Mouse (Mus musculus): ENCODE results near the gene Abcg1. TPM values are rescaled to one million over a fixed set of nuclear protein-coding genes. Genes with fewer than 3 reads are reported as not detected.

The Abcg1 gene
- total and polyA plus RNA-seq, 2 experiments: 3.4 to 5.0 TPM

DNA sequence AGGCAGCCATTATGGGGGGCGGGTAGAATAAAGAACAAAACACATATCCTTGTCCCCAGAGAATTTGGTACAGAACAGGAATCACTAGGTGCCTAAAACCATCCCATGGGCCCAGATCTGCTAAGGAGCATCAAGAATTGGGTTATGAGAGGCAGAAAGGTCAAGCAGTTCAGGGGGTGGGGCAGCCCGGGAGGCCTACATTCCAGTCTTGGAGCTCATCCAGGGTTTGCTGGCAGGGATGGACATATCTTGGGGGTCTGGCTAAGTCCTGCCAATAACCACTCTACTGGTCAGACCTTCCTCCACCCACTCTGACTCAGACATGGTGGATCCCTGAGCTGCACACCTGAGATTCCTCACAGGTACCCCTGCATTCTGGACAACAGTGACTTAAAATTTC lies 37.4 kb upstream of the Abcg1 start:
- TF ChIP-seq CTCF (IDR thresholded peaks at IDR 0.05; ENCODE audit: low read depth, low read length): no peak
- no peak for TF ChIP-seq POLR2A (IDR thresholded peaks at IDR 0.05; ENCODE audit: extremely low read depth, insufficient read depth, low read length)
- Histone ChIP-seq H3K4me1 (ENCODE audit: control insufficient read depth, insufficient read depth, low read length) (no peaks in the 10 kb centered on the region), H3K27me3 (ENCODE audit: control insufficient read depth, insufficient read depth, low read length) (no peaks in the 10 kb centered on the region), H3K36me3 (ENCODE audit: control insufficient read depth, insufficient read depth, low read length) (no peaks in the 10 kb centered on the region), H3K27ac (replicated peaks; ENCODE audit: insufficient read depth, low read depth, low read length) (no peak overlapping the region), H3K9ac (ENCODE audit: low read depth, low read length) (no peak overlapping the region), H3K4me3 (ENCODE audit: insufficient read depth, low read depth, low read length) (no peak overlapping the region), H3K79me2 (ENCODE audit: control insufficient read depth, insufficient read depth, low read length) (no peaks in the 10 kb centered on the region)
- WGBS: 62% methylated on average over 2 of the region's 2 CpGs
- DNase-seq (ENCODE audit: extremely low read depth, low read depth, low spot score): no peak

DNA sequence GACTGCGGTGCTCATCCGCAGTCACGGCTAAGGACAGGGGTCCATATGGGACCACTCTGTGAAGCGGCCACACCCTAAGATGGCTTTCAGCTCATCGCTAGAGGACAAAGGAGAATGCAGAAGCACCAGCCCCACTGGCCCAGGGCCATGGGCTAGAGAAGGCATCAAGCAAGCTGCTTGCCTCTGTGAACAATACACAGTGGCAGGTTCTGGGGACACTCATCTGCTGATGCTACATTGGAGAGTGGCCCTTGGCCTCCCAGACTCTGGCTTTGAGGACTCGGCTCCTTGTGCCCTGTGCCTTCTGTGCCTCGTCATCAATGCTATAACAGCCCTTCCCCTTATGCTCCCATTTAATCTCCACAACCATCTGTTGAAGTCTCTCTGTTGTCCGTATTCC lies 36.2 kb upstream of the Abcg1 start:
- no peaks in the 10 kb centered on the region for H3K79me2 ChIP-seq (ENCODE audit: control insufficient read depth, insufficient read depth, low read length)

DNA sequence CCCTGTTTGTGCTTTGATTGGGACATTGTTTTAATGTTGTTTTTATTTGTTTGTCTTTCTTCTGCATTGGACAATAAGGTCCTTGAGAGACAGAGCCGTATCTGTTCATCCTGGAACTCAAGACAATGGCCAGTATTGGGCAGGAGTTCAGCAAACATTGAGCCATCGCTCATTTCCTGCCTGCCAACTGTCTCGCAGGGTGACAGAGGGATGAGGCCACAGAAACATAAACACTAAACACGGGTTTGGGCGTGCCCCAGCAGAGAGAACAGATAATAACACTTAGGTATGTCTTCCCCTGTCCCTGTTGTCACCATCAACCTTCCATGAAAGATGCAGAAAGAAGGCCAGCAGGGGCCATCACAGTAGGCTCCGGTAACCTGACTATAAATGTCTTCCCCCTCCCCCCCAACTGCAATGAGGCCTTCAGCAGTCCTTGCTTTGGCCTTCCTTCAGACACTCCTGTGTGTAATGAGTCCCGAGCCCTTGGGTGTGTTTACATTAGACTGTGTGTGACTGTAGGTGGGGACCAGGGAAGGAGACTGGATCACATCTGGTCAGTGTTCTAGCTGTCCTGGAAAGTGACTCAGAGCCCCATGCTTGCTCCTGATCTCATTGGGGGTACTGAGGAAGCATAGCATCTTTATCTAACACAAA lies 33.2 kb upstream of the Abcg1 start:
- Histone ChIP-seq H3K27ac (replicated peaks; ENCODE audit: insufficient read depth, low read depth, low read length) (no peak overlapping the region), H3K27me3 (ENCODE audit: control insufficient read depth, insufficient read depth, low read length) (no peaks in the 10 kb centered on the region), H3K79me2 (ENCODE audit: control insufficient read depth, insufficient read depth, low read length) (no peaks in the 10 kb centered on the region), H3K4me1 (ENCODE audit: control insufficient read depth, insufficient read depth, low read length) (no peaks in the 10 kb centered on the region), H3K4me3 (ENCODE audit: insufficient read depth, low read depth, low read length) (no peak overlapping the region), H3K36me3 (ENCODE audit: control insufficient read depth, insufficient read depth, low read length) (no peaks in the 10 kb centered on the region), H3K9ac (ENCODE audit: low read depth, low read length) (no peak overlapping the region)
- WGBS: 61% methylated on average over 7 of the region's 7 CpGs
- no peak for DNase-seq (ENCODE audit: extremely low read depth, low read depth, low spot score)
- TF ChIP-seq POLR2A (IDR thresholded peaks at IDR 0.05; ENCODE audit: extremely low read depth, insufficient read depth, low read length) (no peak), CTCF (IDR thresholded peaks at IDR 0.05; ENCODE audit: low read depth, low read length) (no peak)

More for the DNA sequence above, 36.2 kb upstream of the Abcg1 start:
- DNase-seq (ENCODE audit: extremely low read depth, low read depth, low spot score): no peak
- WGBS: 94% methylated on average over 8 of the region's 8 CpGs
- Histone ChIP-seq H3K27ac (replicated peaks; ENCODE audit: insufficient read depth, low read depth, low read length) (no peak overlapping the region), H3K36me3 (ENCODE audit: control insufficient read depth, insufficient read depth, low read length) (no peaks in the 10 kb centered on the region), H3K9ac (ENCODE audit: low read depth, low read length) (no peak overlapping the region), H3K4me3 (ENCODE audit: insufficient read depth, low read depth, low read length) (no peak overlapping the region), H3K4me1 (ENCODE audit: control insufficient read depth, insufficient read depth, low read length) (no peaks in the 10 kb centered on the region), H3K27me3 (ENCODE audit: control insufficient read depth, insufficient read depth, low read length) (no peaks in the 10 kb centered on the region)
- TF ChIP-seq CTCF (IDR thresholded peaks at IDR 0.05; ENCODE audit: low read depth, low read length) (no peak), POLR2A (IDR thresholded peaks at IDR 0.05; ENCODE audit: extremely low read depth, insufficient read depth, low read length) (no peak)

DNA sequence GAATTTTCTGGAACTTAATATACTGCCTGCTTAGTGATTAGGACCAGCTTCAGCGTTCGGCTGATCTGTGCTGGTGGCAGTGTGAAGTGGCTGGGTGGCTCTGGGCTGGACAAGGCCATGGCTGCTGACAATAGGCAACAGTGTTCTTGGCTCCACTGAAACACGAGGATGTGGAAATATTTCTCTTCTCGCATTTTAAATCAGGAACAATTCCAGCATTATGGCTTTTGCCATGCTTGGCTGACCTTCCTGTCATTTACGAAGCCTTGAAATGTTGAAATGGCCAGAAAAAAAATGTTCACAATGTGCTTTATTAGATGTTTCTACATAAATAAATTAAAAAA lies 32.7 kb upstream of the Abcg1 start:
- no peak overlapping the region for H3K4me3 ChIP-seq (ENCODE audit: insufficient read depth, low read depth, low read length)
- peak; percentile 37 for DNase-seq (ENCODE audit: extremely low read depth, low read depth, low spot score)
- H3K27ac ChIP-seq (replicated peaks; ENCODE audit: insufficient read depth, low read depth, low read length): no peak overlapping the region
- no peaks in the 10 kb centered on the region for H3K79me2 ChIP-seq (ENCODE audit: control insufficient read depth, insufficient read depth, low read length)
- 66% methylated on average over 5 of the region's 5 CpGs for WGBS
- TF ChIP-seq POLR2A (IDR thresholded peaks at IDR 0.05; ENCODE audit: extremely low read depth, insufficient read depth, low read length) (no peak), CTCF (IDR thresholded peaks at IDR 0.05; ENCODE audit: low read depth, low read length) (no peak)
- peaks cover 2% of the 10 kb centered on the region; the same call in 1 of the 2 replicates for H3K4me1 ChIP-seq (ENCODE audit: control insufficient read depth, insufficient read depth, low read length)
- no peak overlapping the region for H3K9ac ChIP-seq (ENCODE audit: low read depth, low read length)
- H3K36me3 ChIP-seq (ENCODE audit: control insufficient read depth, insufficient read depth, low read length): no peaks in the 10 kb centered on the region
- H3K27me3 ChIP-seq (ENCODE audit: control insufficient read depth, insufficient read depth, low read length): no peaks in the 10 kb centered on the region

DNA sequence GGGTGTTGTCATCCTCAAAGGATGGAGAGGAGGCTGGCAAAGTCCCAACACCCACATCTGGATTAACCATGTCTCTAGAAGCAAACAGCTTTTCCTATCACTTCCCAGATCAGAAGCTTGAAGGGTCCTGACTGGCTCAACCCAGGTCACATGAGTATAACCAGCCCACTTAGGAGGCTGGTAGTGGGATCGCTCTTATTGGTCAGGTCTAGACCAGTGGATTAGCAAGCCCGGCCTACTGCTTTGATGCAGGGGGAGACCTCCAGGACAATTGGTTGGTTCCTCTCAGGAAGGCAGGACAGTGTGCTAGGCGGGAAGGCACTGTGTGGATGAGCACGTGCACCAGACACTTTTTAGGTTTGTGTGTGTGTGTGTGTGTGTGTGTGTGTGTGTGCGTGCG lies 30.5 kb upstream of the Abcg1 start:
- Histone ChIP-seq H3K27me3 (ENCODE audit: control insufficient read depth, insufficient read depth, low read length) (no peaks in the 10 kb centered on the region), H3K36me3 (ENCODE audit: control insufficient read depth, insufficient read depth, low read length) (no peaks in the 10 kb centered on the region), H3K4me1 (ENCODE audit: control insufficient read depth, insufficient read depth, low read length) (peaks cover 2% of the 10 kb centered on the region; the same call in 1 of the 2 replicates), H3K4me3 (ENCODE audit: insufficient read depth, low read depth, low read length) (no peak overlapping the region), H3K9ac (ENCODE audit: low read depth, low read length) (no peak overlapping the region), H3K79me2 (ENCODE audit: control insufficient read depth, insufficient read depth, low read length) (no peaks in the 10 kb centered on the region), H3K27ac (replicated peaks; ENCODE audit: insufficient read depth, low read depth, low read length) (no peak overlapping the region)
- DNase-seq (ENCODE audit: extremely low read depth, low read depth, low spot score): no peak
- no peak for TF ChIP-seq POLR2A (IDR thresholded peaks at IDR 0.05; ENCODE audit: extremely low read depth, insufficient read depth, low read length)
- 89% methylated on average over 6 of the region's 6 CpGs for WGBS

DNA sequence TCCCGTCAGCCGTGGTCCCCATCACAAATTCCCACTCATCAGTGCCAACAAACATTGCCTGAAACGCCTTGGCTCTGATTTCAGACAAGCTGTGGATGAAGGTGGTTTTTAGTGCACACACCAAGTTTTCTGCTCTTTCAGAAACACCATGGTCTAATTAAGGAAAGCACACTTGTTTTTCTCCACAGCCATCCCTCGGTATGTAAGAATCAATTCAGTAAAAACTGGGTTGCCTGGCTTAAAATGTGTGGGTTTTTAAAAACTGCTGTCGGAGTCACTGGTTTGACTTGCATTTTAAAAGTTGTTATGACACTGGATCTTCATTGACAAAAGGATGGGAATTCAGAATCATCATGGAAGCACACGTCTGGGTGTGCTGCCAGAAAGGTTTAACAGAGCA lies 29.8 kb upstream of the Abcg1 start:
- Histone ChIP-seq H3K36me3 (ENCODE audit: control insufficient read depth, insufficient read depth, low read length) (no peaks in the 10 kb centered on the region), H3K9ac (ENCODE audit: low read depth, low read length) (no peak overlapping the region), H3K27ac (replicated peaks; ENCODE audit: insufficient read depth, low read depth, low read length) (no peak overlapping the region), H3K79me2 (ENCODE audit: control insufficient read depth, insufficient read depth, low read length) (no peaks in the 10 kb centered on the region), H3K27me3 (ENCODE audit: control insufficient read depth, insufficient read depth, low read length) (no peaks in the 10 kb centered on the region), H3K4me3 (ENCODE audit: insufficient read depth, low read depth, low read length) (no peak overlapping the region), H3K4me1 (ENCODE audit: control insufficient read depth, insufficient read depth, low read length) (peaks cover 2% of the 10 kb centered on the region; the same call in 1 of the 2 replicates)
- TF ChIP-seq POLR2A (IDR thresholded peaks at IDR 0.05; ENCODE audit: extremely low read depth, insufficient read depth, low read length) (no peak), CTCF (IDR thresholded peaks at IDR 0.05; ENCODE audit: low read depth, low read length) (no peak)
- WGBS: 90% methylated on average over 6 of the region's 6 CpGs
- no peak for DNase-seq (ENCODE audit: extremely low read depth, low read depth, low spot score)
